ENCODE assay signal across 8 mouse cellular contexts in the genomic region with DNA sequence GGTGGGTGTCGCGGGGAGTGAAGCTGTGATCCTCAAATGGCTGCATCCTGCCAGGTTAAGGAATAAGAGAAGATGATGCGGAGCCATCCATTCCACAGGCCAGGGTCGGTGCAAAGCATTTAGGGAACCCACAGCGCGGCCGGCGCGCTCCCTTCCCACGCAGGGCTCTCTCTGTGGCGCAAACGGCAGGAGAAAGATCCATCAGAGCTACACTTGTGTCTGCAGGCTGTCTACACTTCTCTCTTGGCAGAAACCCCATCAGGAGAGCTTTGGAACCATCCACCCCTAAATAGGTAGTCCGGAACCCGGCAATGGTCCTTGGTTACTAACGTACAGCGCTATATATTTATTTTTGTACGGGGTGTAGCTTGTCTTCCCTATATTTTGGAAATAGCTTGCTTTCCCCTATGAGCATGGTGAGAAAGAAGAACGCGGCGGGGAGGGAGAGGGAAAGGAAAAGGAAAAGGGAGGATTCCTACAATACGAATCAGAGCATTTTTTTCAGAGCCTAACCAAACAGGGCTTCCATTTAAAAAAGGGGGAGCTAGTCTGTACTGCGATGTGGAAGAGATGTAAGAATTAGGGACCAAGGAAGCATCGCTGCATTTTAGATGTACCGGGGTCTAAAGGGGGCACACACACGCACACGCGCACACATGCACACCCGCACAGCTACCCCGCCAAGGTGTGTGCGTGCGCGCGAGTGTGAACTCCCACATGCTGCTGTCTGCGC. TPM values are rescaled to one million over a fixed set of nuclear protein-coding genes. Genes with fewer than 3 reads are reported as not detected.
DNase-seq lines count a peak whose midpoint lies in the region; ATAC-seq and TF ChIP-seq lines count a peak whose summit lies in the region.

No protein-coding gene starts in this region.

- no peak for DNase-seq in left cerebral cortex, adult 2 months (ENCODE audit: extremely low spot score in 1 of 2, low spot score in 2 of 2)
- DNase-seq in left cerebral cortex, adult 11 months (ENCODE audit: low spot score), result no peak
- DNase-seq in embryonic facial prominence, embryonic 11.5 days (ENCODE audit: low spot score), result no peak
- DNase-seq in liver, postnatal 0 days, result no peak
- DNase-seq in T-cell, adult 2 months (ENCODE audit: low spot score), result no peak
- DNase-seq in thymus, adult 2 months, result no peak
- no peak for DNase-seq in adipocyte (ENCODE audit: low spot score)

- intact Hi-C loops in left cerebral cortex, adult 2 months (cut with DNase I), result loop anchor here (1.0 to 5.0 kb wide), 12 partner anchors 59 to 680 kb away; no protein-coding TSS in a partner anchor

- no peak for TF ChIP-seq POLR2A in thymus, adult 2 months (IDR thresholded peaks at IDR 0.05; ENCODE audit: control insufficient read depth, extremely low read depth, insufficient read depth, low read length, poor library complexity)

- peak overlapping the region; percentile 87 for H3K4me3 ChIP-seq in left cerebral cortex, adult 2 months
- peak overlapping the region; percentile 63 for H3K4me3 ChIP-seq in embryonic facial prominence, embryonic 11.5 days (ENCODE audit: low read depth, low read length)
- H3K4me3 ChIP-seq in heart, embryonic 16.5 days (ENCODE audit: low read length), result peak overlapping the region; percentile 62
- peak overlapping the region; percentile 36 for H3K4me3 ChIP-seq in liver, postnatal 0 days (ENCODE audit: low read depth, low read length)
- no peak overlapping the region for H3K4me3 ChIP-seq in thymus, adult 2 months (ENCODE audit: control insufficient read depth, insufficient read depth, low read length)

- peaks cover 29% of the 10 kb centered on the region for H3K27me3 ChIP-seq in embryonic facial prominence, embryonic 11.5 days (ENCODE audit: control insufficient read depth, insufficient read depth, low read length)
- H3K27me3 ChIP-seq in heart, embryonic 16.5 days (ENCODE audit: control insufficient read depth, insufficient read depth, low read length), result peaks cover 65% of the 10 kb centered on the region
- peaks cover 46% of the 10 kb centered on the region for H3K27me3 ChIP-seq in liver, postnatal 0 days (ENCODE audit: insufficient read depth, low read length)
- H3K27me3 ChIP-seq in thymus, adult 2 months (ENCODE audit: control insufficient read depth, insufficient read depth, low read length), result no peaks in the 10 kb centered on the region; the same call in 1 of the 2 replicates

- WGBS in embryonic facial prominence, embryonic 11.5 days, result under 1% methylated on average over 34 of the region's 34 CpGs
- WGBS in heart, embryonic 16.5 days, result under 1% methylated on average over 34 of the region's 34 CpGs
- under 1% methylated on average over 34 of the region's 34 CpGs for WGBS in liver, postnatal 0 days (ENCODE audit: insufficient replicate concordance)
- 5% methylated on average over 34 of the region's 34 CpGs for WGBS in thymus, adult 2 months

- peak overlapping the region; percentile 60 for H3K9ac ChIP-seq in embryonic facial prominence, embryonic 11.5 days (replicated peaks; ENCODE audit: low read length)
- H3K9ac ChIP-seq in heart, embryonic 16.5 days (ENCODE audit: low read length), result peak overlapping the region; percentile 62
- H3K9ac ChIP-seq in liver, postnatal 0 days (replicated peaks), result no peak overlapping the region

- H3K4me2 ChIP-seq in embryonic facial prominence, embryonic 11.5 days (ENCODE audit: low read depth, low read length), result peak overlapping the region; percentile 99
- H3K4me2 ChIP-seq in heart, embryonic 16.5 days (ENCODE audit: low read depth, low read length), result peak overlapping the region; percentile 98
- peak overlapping the region; percentile 64 for H3K4me2 ChIP-seq in liver, postnatal 0 days (ENCODE audit: low read depth, low read length)

- ATAC-seq in embryonic facial prominence, embryonic 11.5 days (replicated peaks; ENCODE audit: insufficient number of reproducible peaks, low FRiP score, low TSS enrichment, low read depth), result no peak
- no peak for ATAC-seq in heart, embryonic 16.5 days (replicated peaks; ENCODE audit: extremely low read depth, insufficient read depth, low FRiP score)
- ATAC-seq in liver, postnatal 0 days, result no peak

- TF ChIP-seq CTCF in left cerebral cortex, adult 2 months (IDR thresholded peaks at IDR 0.05), result no peak
- TF ChIP-seq CTCF in liver, postnatal 0 days (IDR thresholded peaks at IDR 0.05; ENCODE audit: low read depth), result no peak
- TF ChIP-seq CTCF in thymus, adult 2 months (IDR thresholded peaks at IDR 0.05; ENCODE audit: borderline replicate concordance, control insufficient read depth, extremely low read depth, insufficient read depth, low read length, poor library complexity), result no peak

- H3K36me3 ChIP-seq in embryonic facial prominence, embryonic 11.5 days (replicated peaks; ENCODE audit: control insufficient read depth, insufficient read depth, low read depth, low read length), result no peaks in the 10 kb centered on the region
- H3K36me3 ChIP-seq in heart, embryonic 16.5 days (ENCODE audit: control insufficient read depth, insufficient read depth), result no peaks in the 10 kb centered on the region
- H3K36me3 ChIP-seq in liver, postnatal 0 days (replicated peaks; ENCODE audit: insufficient read depth, low read length), result no peaks in the 10 kb centered on the region
- no peaks in the 10 kb centered on the region for H3K36me3 ChIP-seq in thymus, adult 2 months (ENCODE audit: control insufficient read depth, insufficient read depth, low read length)

- no peaks in the 10 kb centered on the region for H3K9me3 ChIP-seq in embryonic facial prominence, embryonic 11.5 days (replicated peaks; ENCODE audit: control insufficient read depth, low read length)
- H3K9me3 ChIP-seq in heart, embryonic 16.5 days (replicated peaks; ENCODE audit: control insufficient read depth, low read length), result no peaks in the 10 kb centered on the region; the same call in 1 of the 2 replicates
- H3K9me3 ChIP-seq in liver, postnatal 0 days (ENCODE audit: low read length), result no peaks in the 10 kb centered on the region

- H3K4me1 ChIP-seq in embryonic facial prominence, embryonic 11.5 days (ENCODE audit: control insufficient read depth, insufficient read depth, low read length), result peaks cover 5% of the 10 kb centered on the region; the same call in 1 of the 2 replicates
- peaks cover 14% of the 10 kb centered on the region for H3K4me1 ChIP-seq in heart, embryonic 16.5 days (ENCODE audit: control insufficient read depth, insufficient read depth, low read length)
- no peaks in the 10 kb centered on the region for H3K4me1 ChIP-seq in liver, postnatal 0 days (ENCODE audit: insufficient read depth)
- no peaks in the 10 kb centered on the region; the same call in 1 of the 2 replicates for H3K4me1 ChIP-seq in thymus, adult 2 months (replicated peaks; ENCODE audit: control insufficient read depth, insufficient read depth, low read length)

- TF ChIP-seq EP300 in liver, postnatal 0 days (IDR thresholded peaks at IDR 0.05; ENCODE audit: low read depth), result no peak

- H3K27ac ChIP-seq in left cerebral cortex, adult 2 months, result peak overlapping the region; percentile 100
- H3K27ac ChIP-seq in embryonic facial prominence, embryonic 11.5 days (replicated peaks; ENCODE audit: low read depth, low read length), result no peak overlapping the region
- no peak overlapping the region for H3K27ac ChIP-seq in heart, embryonic 16.5 days (ENCODE audit: low read length)
- H3K27ac ChIP-seq in liver, postnatal 0 days (ENCODE audit: low read depth), result no peak overlapping the region
- H3K27ac ChIP-seq in thymus, adult 2 months (ENCODE audit: control insufficient read depth, insufficient read depth, low read length), result no peak overlapping the region

RNA-seq across cellular contexts. Expression of a gene that starts 0.7 kb away (rescaled TPM):
- 100 to 1,000 TPM; 425 to 426 TPM for total RNA-seq in left cerebral cortex, adult 2 months (2021)
- polyA plus RNA-seq in embryonic facial prominence, embryonic 11.5 days (2014; fragmentation: Nextera tagmentation; extraction: Ambion mirVana), result 13.6 and 15.7 TPM in 2 replicates
- 3.0 and 3.4 TPM in 2 replicates for polyA plus RNA-seq in heart, embryonic 16.5 days (2015; fragmentation: Nextera tagmentation; extraction: Ambion mirVana)
- polyA plus RNA-seq in liver, postnatal 0 days (2015; fragmentation: Nextera tagmentation; extraction: Ambion mirVana), result 0.11 and 0.21 TPM in 2 replicates
- polyA plus RNA-seq in thymus, adult 2 months (2012; rRNA removed), result 5.7 and 6.5 TPM in 2 replicates
